Mouse (Mus musculus): Measurements from ENCODE around the gene Ppp1r9b. TPM values are rescaled to one million over a fixed set of nuclear protein-coding genes. Genes with fewer than 3 reads are reported as not detected.

Gene Ppp1r9b
- polyA plus RNA-seq, 1 experiment from 2014 or later, result 10.5 TPM

GRCm38 (mm10) chr11:95002705-95003104, 11.9 kb downstream of the Ppp1r9b start:
- 95% methylated on average over 8 of the region's 8 CpGs for WGBS
- DNase-seq (ENCODE audit: low spot score) (no peak), ATAC-seq (replicated peaks; ENCODE audit: insufficient number of reproducible peaks, low FRiP score, low TSS enrichment, low read depth) (no peak)
- H3K27ac ChIP-seq (replicated peaks; ENCODE audit: low read depth, low read length), result no peak overlapping the region
- H3K27me3 ChIP-seq (ENCODE audit: control insufficient read depth, insufficient read depth, low read length), result no peaks in the 10 kb centered on the region
- no peak overlapping the region for H3K4me3 ChIP-seq (ENCODE audit: low read depth, low read length)
- H3K4me2 ChIP-seq (ENCODE audit: low read depth, low read length), result no peak overlapping the region
- no peak overlapping the region for H3K9ac ChIP-seq (replicated peaks; ENCODE audit: low read length)
- H3K9me3 ChIP-seq (replicated peaks; ENCODE audit: control insufficient read depth, low read length), result no peaks in the 10 kb centered on the region
- H3K4me1 ChIP-seq (ENCODE audit: control insufficient read depth, insufficient read depth, low read length), result peaks cover 5% of the 10 kb centered on the region
- peaks cover 15% of the 10 kb centered on the region for H3K36me3 ChIP-seq (replicated peaks; ENCODE audit: control insufficient read depth, insufficient read depth, low read depth, low read length)

GRCm38 (mm10) chr11:95004136-95004936, 13.5 kb downstream of the Ppp1r9b start:
- DNase-seq (ENCODE audit: low spot score), result no peak
- no peak overlapping the region for H3K27ac ChIP-seq (replicated peaks; ENCODE audit: low read depth, low read length)
- H3K4me1 ChIP-seq (ENCODE audit: control insufficient read depth, insufficient read depth, low read length), result peaks cover 7% of the 10 kb centered on the region
- H3K4me3 ChIP-seq (ENCODE audit: low read depth, low read length), result no peak overlapping the region
- no peak overlapping the region for H3K9ac ChIP-seq (replicated peaks; ENCODE audit: low read length)
- no peaks in the 10 kb centered on the region for H3K9me3 ChIP-seq (replicated peaks; ENCODE audit: control insufficient read depth, low read length)
- no peaks in the 10 kb centered on the region for H3K27me3 ChIP-seq (ENCODE audit: control insufficient read depth, insufficient read depth, low read length)
- WGBS, result 86% methylated on average over 12 of the region's 12 CpGs
- peaks cover 10% of the 10 kb centered on the region for H3K36me3 ChIP-seq (replicated peaks; ENCODE audit: control insufficient read depth, insufficient read depth, low read depth, low read length)
- no peak overlapping the region for H3K4me2 ChIP-seq (ENCODE audit: low read depth, low read length)
- ATAC-seq (replicated peaks; ENCODE audit: insufficient number of reproducible peaks, low FRiP score, low TSS enrichment, low read depth), result no peak

DNA sequence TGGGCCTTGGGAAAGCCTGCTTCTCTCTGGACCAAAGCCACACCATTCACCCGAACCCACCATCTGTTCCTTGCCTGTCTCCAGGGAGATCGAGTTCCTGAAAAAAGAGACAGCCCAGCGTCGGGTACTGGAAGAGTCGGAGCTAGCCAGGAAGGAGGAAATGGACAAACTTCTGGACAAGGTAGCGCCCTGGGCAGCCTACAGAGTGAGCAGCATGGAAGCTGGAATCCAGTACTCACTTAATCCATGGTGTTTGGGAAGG, 14.0 kb downstream of the Ppp1r9b start:
- H3K9me3 ChIP-seq (replicated peaks; ENCODE audit: control insufficient read depth, low read length), result no peaks in the 10 kb centered on the region
- H3K27ac ChIP-seq (replicated peaks; ENCODE audit: low read depth, low read length), result no peak overlapping the region
- H3K27me3 ChIP-seq (ENCODE audit: control insufficient read depth, insufficient read depth, low read length), result no peaks in the 10 kb centered on the region
- WGBS, result 65% methylated on average over 6 of the region's 6 CpGs
- peaks cover 10% of the 10 kb centered on the region for H3K36me3 ChIP-seq (replicated peaks; ENCODE audit: control insufficient read depth, insufficient read depth, low read depth, low read length)
- no peak overlapping the region for H3K9ac ChIP-seq (replicated peaks; ENCODE audit: low read length)
- H3K4me1 ChIP-seq (ENCODE audit: control insufficient read depth, insufficient read depth, low read length), result peaks cover 7% of the 10 kb centered on the region
- no peak overlapping the region for H3K4me3 ChIP-seq (ENCODE audit: low read depth, low read length)
- ATAC-seq (replicated peaks; ENCODE audit: insufficient number of reproducible peaks, low FRiP score, low TSS enrichment, low read depth) (no peak), DNase-seq (ENCODE audit: low spot score) (no peak)
- H3K4me2 ChIP-seq (ENCODE audit: low read depth, low read length), result no peak overlapping the region

DNA sequence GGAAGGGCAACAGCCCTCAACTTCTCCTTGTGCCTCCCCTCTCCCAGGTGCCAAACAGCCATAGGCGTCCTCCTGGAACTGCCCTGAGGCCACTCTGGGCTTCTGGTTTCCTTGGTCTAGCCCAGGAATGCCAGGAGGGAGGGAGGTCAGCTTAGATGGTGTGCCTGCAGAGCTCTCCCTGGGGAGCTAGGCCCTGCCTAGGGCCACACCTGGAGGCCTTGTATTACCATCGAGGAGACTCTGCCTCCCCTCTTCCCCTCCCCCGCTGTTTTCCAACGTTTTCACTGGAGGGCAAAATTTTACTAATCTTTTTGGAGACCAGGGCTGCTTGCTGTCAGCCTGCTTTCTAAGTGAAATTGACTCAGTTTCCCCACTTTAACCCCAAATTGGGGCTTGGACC, 15.2 kb downstream of the Ppp1r9b start:
- peak overlapping the region; percentile 39; the same call in 1 of the 2 replicates for H3K9ac ChIP-seq (replicated peaks; ENCODE audit: low read length)
- H3K4me1 ChIP-seq (ENCODE audit: control insufficient read depth, insufficient read depth, low read length), result peaks cover 2% of the 10 kb centered on the region
- peak overlapping the region; percentile 68 for H3K4me2 ChIP-seq (ENCODE audit: low read depth, low read length)
- H3K27ac ChIP-seq (replicated peaks; ENCODE audit: low read depth, low read length), result no peak overlapping the region
- DNase-seq (ENCODE audit: low spot score), result peak; percentile 44
- peak overlapping the region; percentile 36; the same call in 1 of the 2 replicates for H3K4me3 ChIP-seq (ENCODE audit: low read depth, low read length)
- no peaks in the 10 kb centered on the region for H3K9me3 ChIP-seq (replicated peaks; ENCODE audit: control insufficient read depth, low read length)
- WGBS, result 30% methylated on average over 4 of the region's 4 CpGs
- peaks cover 10% of the 10 kb centered on the region for H3K36me3 ChIP-seq (replicated peaks; ENCODE audit: control insufficient read depth, insufficient read depth, low read depth, low read length)
- ATAC-seq (replicated peaks; ENCODE audit: insufficient number of reproducible peaks, low FRiP score, low TSS enrichment, low read depth), result no peak
- no peaks in the 10 kb centered on the region for H3K27me3 ChIP-seq (ENCODE audit: control insufficient read depth, insufficient read depth, low read length)

- 2% methylated on average over 27 of the region's 27 CpGs for WGBS
- Histone ChIP-seq H3K27me3 (ENCODE audit: control insufficient read depth, insufficient read depth, low read length) (no peaks in the 10 kb centered on the region), H3K4me1 (ENCODE audit: control insufficient read depth, insufficient read depth, low read length) (peaks cover 5% of the 10 kb centered on the region), H3K36me3 (replicated peaks; ENCODE audit: control insufficient read depth, insufficient read depth, low read depth, low read length) (peaks cover 10% of the 10 kb centered on the region), H3K9me3 (replicated peaks; ENCODE audit: control insufficient read depth, low read length) (no peaks in the 10 kb centered on the region), H3K27ac (replicated peaks; ENCODE audit: low read depth, low read length) (peak overlapping the region; percentile 59; the same call in 1 of the 2 replicates), H3K4me3 (ENCODE audit: low read depth, low read length) (peak overlapping the region; percentile 36), H3K9ac (replicated peaks; ENCODE audit: low read length) (peak overlapping the region; percentile 70), H3K4me2 (ENCODE audit: low read depth, low read length) (peak overlapping the region; percentile 68)
- peak; percentile 84 for DNase-seq (ENCODE audit: low spot score)
- peak; percentile 9 for ATAC-seq (replicated peaks; ENCODE audit: insufficient number of reproducible peaks, low FRiP score, low TSS enrichment, low read depth)
Observed at GRCm38 (mm10) chr11:95006525-95007219, 15.8 kb downstream of the Ppp1r9b start.

GRCm38 (mm10) chr11:95007418-95007817, 16.6 kb downstream of the Ppp1r9b start:
- no peaks in the 10 kb centered on the region for H3K27me3 ChIP-seq (ENCODE audit: control insufficient read depth, insufficient read depth, low read length)
- ATAC-seq (replicated peaks; ENCODE audit: insufficient number of reproducible peaks, low FRiP score, low TSS enrichment, low read depth), result no peak
- no peak overlapping the region for H3K4me2 ChIP-seq (ENCODE audit: low read depth, low read length)
- H3K4me3 ChIP-seq (ENCODE audit: low read depth, low read length), result no peak overlapping the region
- no peaks in the 10 kb centered on the region for H3K9me3 ChIP-seq (replicated peaks; ENCODE audit: control insufficient read depth, low read length)
- WGBS, result 62% methylated on average over 3 of the region's 3 CpGs
- no peak overlapping the region; the same call in 1 of the 2 replicates for H3K9ac ChIP-seq (replicated peaks; ENCODE audit: low read length)
- peaks cover 5% of the 10 kb centered on the region for H3K4me1 ChIP-seq (ENCODE audit: control insufficient read depth, insufficient read depth, low read length)
- no peak overlapping the region for H3K27ac ChIP-seq (replicated peaks; ENCODE audit: low read depth, low read length)
- no peak for DNase-seq (ENCODE audit: low spot score)
- peaks cover 4% of the 10 kb centered on the region for H3K36me3 ChIP-seq (replicated peaks; ENCODE audit: control insufficient read depth, insufficient read depth, low read depth, low read length)

DNA sequence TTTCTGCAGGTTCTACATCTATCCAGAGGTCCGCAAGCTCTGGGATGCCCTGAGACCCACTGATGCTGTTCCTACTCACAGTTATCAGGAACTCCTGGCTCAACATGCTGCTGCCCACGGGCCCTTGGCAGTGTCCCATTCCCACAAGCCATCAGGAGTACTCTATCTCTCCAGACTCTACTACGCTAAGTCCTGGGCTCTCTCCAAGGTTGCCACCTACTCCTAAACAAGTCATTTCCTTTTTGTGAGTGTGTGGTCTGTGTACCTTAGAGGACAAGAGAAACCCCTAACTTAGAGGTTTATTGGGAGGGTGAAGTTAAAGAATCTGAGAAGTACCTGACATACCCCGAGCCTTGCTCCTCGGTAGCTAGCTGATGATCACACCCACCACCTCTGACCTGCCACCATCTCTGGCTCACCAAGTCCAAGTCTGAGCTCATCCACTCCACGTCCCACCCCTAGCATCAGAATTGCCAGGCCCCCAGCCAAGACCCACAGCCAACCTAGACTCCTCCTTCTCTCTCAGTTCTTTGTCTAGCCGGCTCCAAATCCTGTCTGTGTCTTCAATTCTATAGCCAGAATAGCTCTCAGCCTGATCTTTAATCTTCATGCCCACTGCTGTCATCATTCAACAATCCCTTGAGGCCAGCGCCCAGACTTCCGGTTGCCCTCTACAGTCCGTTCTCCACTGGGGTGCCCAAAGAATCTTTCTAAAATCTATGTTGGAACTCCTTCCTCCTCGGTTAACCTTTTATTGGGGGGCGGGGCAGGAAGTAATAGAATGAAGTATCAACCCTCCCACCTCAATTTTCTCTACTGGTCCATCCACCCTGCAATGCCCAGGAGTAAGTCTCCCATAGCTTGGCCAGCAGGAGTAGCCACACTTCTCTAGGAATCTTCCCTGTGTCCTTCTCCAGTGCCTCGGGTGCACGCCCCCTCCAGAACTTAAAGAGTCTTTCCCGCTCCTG, 18.1 kb downstream of the Ppp1r9b start:
- peak overlapping the region; percentile 69 for H3K4me2 ChIP-seq (ENCODE audit: low read depth, low read length)
- DNase-seq (ENCODE audit: low spot score) (no peak), ATAC-seq (replicated peaks; ENCODE audit: insufficient number of reproducible peaks, low FRiP score, low TSS enrichment, low read depth) (no peak; the same call in 1 of the 2 replicates)
- peak overlapping the region; percentile 78 for H3K4me3 ChIP-seq (ENCODE audit: low read depth, low read length)
- H3K4me1 ChIP-seq (ENCODE audit: control insufficient read depth, insufficient read depth, low read length), result peaks cover 8% of the 10 kb centered on the region
- H3K27ac ChIP-seq (replicated peaks; ENCODE audit: low read depth, low read length), result peak overlapping the region; percentile 89
- 41% methylated on average over 15 of the region's 15 CpGs for WGBS
- no peaks in the 10 kb centered on the region for H3K27me3 ChIP-seq (ENCODE audit: control insufficient read depth, insufficient read depth, low read length)
- H3K9ac ChIP-seq (replicated peaks; ENCODE audit: low read length), result peak overlapping the region; percentile 88
- H3K9me3 ChIP-seq (replicated peaks; ENCODE audit: control insufficient read depth, low read length), result no peaks in the 10 kb centered on the region
- no peaks in the 10 kb centered on the region; the same call in 1 of the 2 replicates for H3K36me3 ChIP-seq (replicated peaks; ENCODE audit: control insufficient read depth, insufficient read depth, low read depth, low read length)

Measured in embryonic facial prominence, embryonic 11.5 days (tissue).